ENCODE assay signal across 13 mouse cellular contexts in the genomic region with DNA sequence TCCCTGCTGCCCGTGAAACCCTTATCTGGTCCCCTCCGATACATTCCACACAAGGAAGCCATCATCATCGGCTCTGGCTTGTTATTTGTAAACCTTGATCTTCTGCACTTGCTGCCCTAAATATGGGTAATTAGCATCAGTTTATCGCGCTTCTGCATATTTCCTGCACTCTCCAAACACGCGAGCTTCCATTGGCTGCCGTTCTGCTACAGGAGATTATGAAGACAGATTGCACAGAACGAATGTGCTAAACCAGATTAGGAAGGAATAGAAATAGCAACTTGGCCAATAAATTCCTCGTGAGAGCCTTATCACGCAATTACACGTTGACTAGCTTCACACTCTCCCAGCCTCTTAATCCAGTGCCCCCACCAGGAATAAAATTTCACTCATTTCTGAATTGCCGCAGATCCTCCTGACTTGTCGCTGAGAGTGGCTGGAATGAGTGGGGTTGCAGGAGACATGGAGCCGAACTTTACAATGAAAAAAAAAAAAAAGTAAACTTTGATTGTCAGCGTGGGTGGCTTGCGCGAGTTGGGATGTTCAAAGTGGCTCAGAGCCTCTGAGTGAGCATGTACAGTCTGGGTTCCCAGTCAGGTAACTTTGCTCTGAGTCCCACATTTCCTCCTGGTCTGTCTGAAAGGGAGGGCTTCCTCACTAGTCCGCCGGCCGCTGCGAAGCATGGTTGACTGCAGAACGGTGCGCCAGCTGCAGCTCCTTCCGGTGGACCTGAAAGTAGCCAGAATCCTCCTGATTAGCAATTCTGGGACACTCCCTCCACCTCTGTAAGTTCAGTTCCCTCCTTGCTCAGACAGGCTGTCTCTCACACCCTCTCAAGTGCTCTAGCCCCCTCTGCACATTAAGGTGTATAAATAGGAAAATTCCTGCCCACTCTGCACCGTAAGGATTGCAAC. TPM values are rescaled to one million over a fixed set of nuclear protein-coding genes. Genes with fewer than 3 reads are reported as not detected.
DNase-seq lines count a peak whose midpoint lies in the region; ATAC-seq lines count a peak whose summit lies in the region.
"Had no signal": no experiment of that assay in that cellular context is flagged by ENCODE, and none has a peak within 500 bp of the region (broad histone marks: within the 10 kb centered on the region; RNA-seq: fewer than 3 reads in every experiment).

No protein-coding gene starts in this region.

- no peaks in the 10 kb centered on the region for H3K9me3 ChIP-seq in kidney, embryonic 16.5 days (ENCODE audit: low read length)
- no peaks in the 10 kb centered on the region for H3K9me3 ChIP-seq in embryonic facial prominence, embryonic 11.5 days (replicated peaks; ENCODE audit: control insufficient read depth, low read length)
- no peaks in the 10 kb centered on the region for H3K9me3 ChIP-seq in midbrain, embryonic 13.5 days
- no peaks in the 10 kb centered on the region for H3K9me3 ChIP-seq in liver, embryonic 12.5 days (replicated peaks)
- H3K9me3 ChIP-seq: hindbrain, embryonic 15.5 days; liver, embryonic 15.5 days had no signal

- H3K36me3 ChIP-seq in kidney, embryonic 16.5 days (ENCODE audit: insufficient read depth, low read length) = no peaks in the 10 kb centered on the region
- no peaks in the 10 kb centered on the region for H3K36me3 ChIP-seq in embryonic facial prominence, embryonic 11.5 days (replicated peaks; ENCODE audit: control insufficient read depth, insufficient read depth, low read depth, low read length)
- H3K36me3 ChIP-seq in midbrain, embryonic 13.5 days = no peaks in the 10 kb centered on the region
- H3K36me3 ChIP-seq in liver, embryonic 12.5 days = no peaks in the 10 kb centered on the region
- H3K36me3 ChIP-seq: hindbrain, embryonic 15.5 days; liver, embryonic 15.5 days had no signal

- peaks cover 17% of the 10 kb centered on the region for H3K4me1 ChIP-seq in kidney, embryonic 16.5 days (ENCODE audit: insufficient read depth, low read length)
- H3K4me1 ChIP-seq in embryonic facial prominence, embryonic 11.5 days (ENCODE audit: control insufficient read depth, insufficient read depth, low read length) = peaks cover 7% of the 10 kb centered on the region
- peaks cover 62% of the 10 kb centered on the region for H3K4me1 ChIP-seq in midbrain, embryonic 13.5 days (replicated peaks)
- H3K4me1 ChIP-seq in liver, embryonic 12.5 days = no peaks in the 10 kb centered on the region
- H3K4me1 ChIP-seq: liver, embryonic 15.5 days had no signal

- H3K4me3 ChIP-seq in kidney, embryonic 16.5 days (ENCODE audit: low read length) = no peak overlapping the region
- H3K4me3 ChIP-seq in embryonic facial prominence, embryonic 11.5 days (ENCODE audit: low read depth, low read length) = no peak overlapping the region
- H3K4me3 ChIP-seq in midbrain, embryonic 13.5 days (replicated peaks) = no peak overlapping the region
- H3K4me3 ChIP-seq in liver, embryonic 12.5 days = no peak overlapping the region
- H3K4me3 ChIP-seq: hindbrain, embryonic 15.5 days; liver, embryonic 15.5 days had no signal

- no peak for DNase-seq in kidney, postnatal 25 days
- peak; percentile 56 for DNase-seq in ZHBTc4 (ENCODE audit: low read depth, low spot score)
- peak; percentile 24 for DNase-seq in embryonic facial prominence, embryonic 11.5 days (ENCODE audit: low spot score)
- DNase-seq in urinary bladder, adult 2 months (ENCODE audit: low spot score) = no peak
- DNase-seq: cerebellum, postnatal 36 days; lung, postnatal 4 days; spleen, adult 18-20 months had no signal

- H3K27ac ChIP-seq in kidney, embryonic 16.5 days (ENCODE audit: low read length) = no peak overlapping the region
- H3K27ac ChIP-seq in embryonic facial prominence, embryonic 11.5 days (replicated peaks; ENCODE audit: low read depth, low read length) = no peak overlapping the region; the same call in 1 of the 2 replicates
- peak overlapping the region; percentile 81 for H3K27ac ChIP-seq in midbrain, embryonic 13.5 days
- H3K27ac ChIP-seq in liver, embryonic 12.5 days = no peak overlapping the region
- H3K27ac ChIP-seq: hindbrain, embryonic 15.5 days; liver, embryonic 15.5 days had no signal

- H3K9ac ChIP-seq in kidney, embryonic 16.5 days (replicated peaks; ENCODE audit: low read length) = no peak overlapping the region
- H3K9ac ChIP-seq in embryonic facial prominence, embryonic 11.5 days (replicated peaks; ENCODE audit: low read length) = no peak overlapping the region
- no peak overlapping the region for H3K9ac ChIP-seq in midbrain, embryonic 13.5 days (replicated peaks)
- no peak overlapping the region for H3K9ac ChIP-seq in liver, embryonic 12.5 days
- H3K9ac ChIP-seq: hindbrain, embryonic 15.5 days; liver, embryonic 15.5 days had no signal

- ATAC-seq in kidney, embryonic 16.5 days (ENCODE audit: low FRiP score, low TSS enrichment) = no peak; the same call in 1 of the 2 replicates
- ATAC-seq in embryonic facial prominence, embryonic 11.5 days (replicated peaks; ENCODE audit: insufficient number of reproducible peaks, low FRiP score, low TSS enrichment, low read depth) = no peak
- no peak for ATAC-seq in midbrain, embryonic 13.5 days
- ATAC-seq in liver, embryonic 12.5 days = no peak

- 22% methylated on average over 26 of the region's 26 CpGs for WGBS in kidney, embryonic 16.5 days
- WGBS in embryonic facial prominence, embryonic 11.5 days = 24% methylated on average over 26 of the region's 26 CpGs
- 17% methylated on average over 26 of the region's 26 CpGs for WGBS in midbrain, embryonic 13.5 days
- WGBS in liver, embryonic 12.5 days (ENCODE audit: insufficient replicate concordance) = 16% methylated on average over 26 of the region's 26 CpGs

- 0 out of 2 replicates have a peak overlapping the region, but pooled peaks have one; percentile 19 for H3K4me2 ChIP-seq in kidney, embryonic 16.5 days (replicated peaks; ENCODE audit: low read depth, low read length)
- no peak overlapping the region for H3K4me2 ChIP-seq in embryonic facial prominence, embryonic 11.5 days (ENCODE audit: low read depth, low read length)
- 0 out of 2 replicates have a peak overlapping the region, but pooled peaks have one; percentile 11 for H3K4me2 ChIP-seq in midbrain, embryonic 13.5 days (replicated peaks)
- no peak overlapping the region for H3K4me2 ChIP-seq in liver, embryonic 12.5 days
- H3K4me2 ChIP-seq: hindbrain, embryonic 15.5 days; liver, embryonic 15.5 days had no signal

- H3K27me3 ChIP-seq in kidney, embryonic 16.5 days (ENCODE audit: insufficient read depth, low read length) = peaks cover 93% of the 10 kb centered on the region
- peaks cover 68% of the 10 kb centered on the region for H3K27me3 ChIP-seq in embryonic facial prominence, embryonic 11.5 days (ENCODE audit: control insufficient read depth, insufficient read depth, low read length)
- peaks cover 88% of the 10 kb centered on the region for H3K27me3 ChIP-seq in midbrain, embryonic 13.5 days
- peaks cover 90% of the 10 kb centered on the region for H3K27me3 ChIP-seq in liver, embryonic 12.5 days (replicated peaks)

RNA-seq across cellular contexts. Expression of a gene that starts 33.0 kb away (rescaled TPM):
- not detected in 2 replicates for polyA plus RNA-seq in kidney, embryonic 16.5 days (2015; fragmentation: Nextera tagmentation; extraction: Ambion mirVana)
- polyA plus RNA-seq in embryonic facial prominence, embryonic 11.5 days (2014; fragmentation: Nextera tagmentation; extraction: Ambion mirVana) = 1.5 and 1.8 TPM in 2 replicates
- polyA plus RNA-seq in midbrain, embryonic 13.5 days (2015; fragmentation: Nextera tagmentation; extraction: Ambion mirVana) = 3.1 and 3.6 TPM in 2 replicates
- polyA plus RNA-seq in liver, embryonic 12.5 days (2016; fragmentation: Nextera tagmentation; extraction: Ambion mirVana) = not detected in 2 replicates
- polyA plus RNA-seq in urinary bladder, adult 2 months (2012; rRNA removed) = not detected in 2 replicates
- polyA plus RNA-seq: gonadal fat pad, adult 2 months; liver, embryonic 15.5 days had no signal

Comparison
In these comparisons a context has a peak if more than half of its experiments do, and no peak if none do; other contexts are left out.
1. H3K4me2 ChIP-seq: peak in kidney, embryonic 16.5 days (single experiment) and midbrain, embryonic 13.5 days (single experiment); none in embryonic facial prominence, embryonic 11.5 days (single experiment) and liver, embryonic 12.5 days (single experiment).
2. DNase-seq: peak in ZHBTc4 (single experiment) and embryonic facial prominence, embryonic 11.5 days (single experiment); none in kidney, postnatal 25 days (0 of 2) and urinary bladder, adult 2 months (single experiment).